Mouse (Mus musculus) liver, embryonic 12.5 days (tissue): Measurements from ENCODE around the gene Gm20479. TPM values are rescaled to one million over a fixed set of nuclear protein-coding genes. Genes with fewer than 3 reads are reported as not detected.

Experiments
- ATAC-seq: fragments of 200-750 bp; cut with Nextera tagmentation; 2 replicates; pipeline ENCODE4 v1.8.0; 2017; ENCODE audit warnings: moderate number of reproducible peaks, mild to moderate bottlenecking, moderate library complexity
- H3K27ac ChIP-seq: fragments of 300-500 bp; sonication (generic); 2 replicates; pipeline ENCODE4 v1.5.1; 2016; ENCODE audit warnings: mild to moderate bottlenecking
- H3K27me3 ChIP-seq: fragments of 300-500 bp; sonication (generic); replicated peaks from 2 replicates; pipeline ENCODE4 v1.6.1; 2016; ENCODE audit warnings: mild to moderate bottlenecking, moderate library complexity
- H3K36me3 ChIP-seq: fragments of 300-500 bp; sonication (generic); 2 replicates; pipeline ENCODE4 v1.6.1; 2016; ENCODE audit warnings: mild to moderate bottlenecking, moderate library complexity
- H3K4me1 ChIP-seq: fragments of 300-500 bp; sonication (generic); 2 replicates; pipeline ENCODE4 v1.6.1; 2016
- H3K4me2 ChIP-seq: fragments of 300-500 bp; sonication (generic); 2 replicates; pipeline ENCODE4 v1.6.1; 2016; ENCODE audit warnings: mild to moderate bottlenecking, moderate library complexity
- H3K4me3 ChIP-seq: fragments of 300-500 bp; sonication (generic); 2 replicates; pipeline ENCODE4 v1.5.1; 2016; ENCODE audit warnings: mild to moderate bottlenecking, moderate library complexity
- H3K9ac ChIP-seq: fragments of 300-500 bp; sonication (generic); 2 replicates; pipeline ENCODE4 v1.6.1; 2016; ENCODE audit warnings: mild to moderate bottlenecking, moderate library complexity
- H3K9me3 ChIP-seq: fragments of 300-500 bp; sonication (generic); replicated peaks from 2 replicates; pipeline ENCODE4 v1.6.1; 2016; ENCODE audit warnings: mild to moderate bottlenecking, moderate library complexity
- whole genome bisulfite sequencing: fragments of 180-500 bp; shearing (Covaris S2); methylation state at CpG from one replicate; pipeline ENCODE4 v1.1.7; 2016; ENCODE audit not compliant: insufficient replicate concordance; 5-methylcytosine and 5-hydroxymethylcytosine counted together
- polyA plus RNA-seq: library from polyadenylated mRNA; unstranded; fragments of >200 nt; fragmentation: Nextera tagmentation; extraction: Ambion mirVana; gene quantifications from 2 replicates; pipeline ENCODE4 v1.2.1, GENCODE M21; 2016

Gene Gm20479
- polyA plus RNA-seq, 1 experiment from 2014 or later, result not detected

DNA sequence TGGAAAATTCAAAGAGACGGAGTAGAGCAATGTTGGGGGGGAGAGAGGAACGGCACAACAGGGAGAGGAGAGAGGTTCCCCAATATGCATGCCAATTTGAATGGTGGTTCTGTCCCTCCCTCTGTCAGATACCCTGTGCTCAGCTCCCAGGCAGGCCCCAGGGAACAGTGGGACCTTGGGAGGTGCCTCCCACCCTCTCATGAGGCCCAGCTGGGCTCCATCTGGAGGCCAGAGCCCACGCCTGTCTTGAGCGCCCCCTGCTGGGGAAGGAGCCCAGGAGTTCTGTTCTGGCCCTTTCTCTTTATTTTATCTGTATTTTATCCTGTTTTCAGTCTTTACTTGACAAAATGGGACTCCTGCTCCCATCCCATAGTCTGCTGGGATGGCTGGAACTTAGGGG, 27.5 kb upstream of the Gm20479 start:
- no peak overlapping the region for H3K4me3 ChIP-seq
- WGBS, result 34% methylated on average over 4 of the region's 4 CpGs
- no peak overlapping the region for H3K4me2 ChIP-seq
- no peak overlapping the region for H3K9ac ChIP-seq
- H3K9me3 ChIP-seq, result no peaks in the 10 kb centered on the region
- peaks cover 20% of the 10 kb centered on the region for H3K4me1 ChIP-seq
- H3K27ac ChIP-seq, result no peak overlapping the region
- H3K27me3 ChIP-seq, result peaks cover 34% of the 10 kb centered on the region
- H3K36me3 ChIP-seq, result no peaks in the 10 kb centered on the region
- peak; percentile 40; the same call in 1 of the 2 replicates for ATAC-seq

DNA sequence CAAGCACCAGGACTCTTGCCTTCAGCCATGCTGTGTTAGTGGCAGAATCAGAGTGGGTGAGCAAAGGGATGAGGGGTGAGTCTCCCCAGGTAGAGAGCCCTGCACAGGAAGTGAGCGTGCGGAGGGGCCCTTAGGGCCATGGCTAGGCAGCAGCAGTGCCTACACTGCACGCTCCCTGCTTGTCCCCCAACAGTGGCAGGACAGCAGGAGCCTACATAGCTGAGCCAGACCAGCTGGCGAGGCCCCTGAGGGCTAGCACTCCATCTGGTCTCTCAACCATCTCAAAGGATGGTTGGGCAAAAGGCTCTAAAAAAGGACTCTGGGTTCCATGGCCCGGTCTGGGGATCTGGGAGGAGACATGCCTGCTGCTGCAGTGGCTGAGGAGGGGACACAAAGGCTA, 26.9 kb upstream of the Gm20479 start:
- Histone ChIP-seq H3K9ac (no peak overlapping the region), H3K27me3 (peaks cover 36% of the 10 kb centered on the region), H3K4me2 (no peak overlapping the region), H3K9me3 (no peaks in the 10 kb centered on the region), H3K4me3 (no peak overlapping the region), H3K4me1 (peaks cover 20% of the 10 kb centered on the region), H3K27ac (peak overlapping the region; percentile 27; the same call in 1 of the 2 replicates), H3K36me3 (no peaks in the 10 kb centered on the region)
- ATAC-seq, result no peak
- 68% methylated on average over 5 of the region's 5 CpGs for WGBS

DNA sequence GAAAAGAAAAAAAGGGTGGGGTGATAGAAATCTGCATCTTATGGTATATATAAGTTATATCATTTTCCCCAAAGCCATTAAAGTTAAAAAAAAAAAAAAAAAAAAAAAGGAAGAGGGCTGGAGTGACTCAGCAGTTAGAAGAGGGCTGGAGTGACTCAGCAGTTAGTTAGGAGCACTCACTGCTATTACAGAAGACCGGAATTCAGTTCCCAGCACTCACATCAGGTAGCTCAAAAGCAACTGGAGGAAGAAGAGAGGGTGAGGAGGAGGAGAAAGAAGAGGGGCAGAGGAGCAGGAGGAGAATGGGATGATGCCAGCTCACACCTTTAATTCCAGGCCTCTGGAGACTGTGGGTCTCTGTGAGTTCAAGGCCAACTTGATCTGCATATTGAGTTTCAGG, 26.0 kb upstream of the Gm20479 start:
- no peaks in the 10 kb centered on the region for H3K9me3 ChIP-seq
- WGBS, result 47% methylated on average over 1 of the region's 1 CpGs
- H3K9ac ChIP-seq, result no peak overlapping the region
- no peak for ATAC-seq
- H3K4me1 ChIP-seq, result peaks cover 20% of the 10 kb centered on the region
- peaks cover 44% of the 10 kb centered on the region for H3K27me3 ChIP-seq
- H3K27ac ChIP-seq, result peak overlapping the region; percentile 27; the same call in 1 of the 2 replicates
- H3K4me2 ChIP-seq, result no peak overlapping the region
- no peaks in the 10 kb centered on the region for H3K36me3 ChIP-seq
- no peak overlapping the region for H3K4me3 ChIP-seq

DNA sequence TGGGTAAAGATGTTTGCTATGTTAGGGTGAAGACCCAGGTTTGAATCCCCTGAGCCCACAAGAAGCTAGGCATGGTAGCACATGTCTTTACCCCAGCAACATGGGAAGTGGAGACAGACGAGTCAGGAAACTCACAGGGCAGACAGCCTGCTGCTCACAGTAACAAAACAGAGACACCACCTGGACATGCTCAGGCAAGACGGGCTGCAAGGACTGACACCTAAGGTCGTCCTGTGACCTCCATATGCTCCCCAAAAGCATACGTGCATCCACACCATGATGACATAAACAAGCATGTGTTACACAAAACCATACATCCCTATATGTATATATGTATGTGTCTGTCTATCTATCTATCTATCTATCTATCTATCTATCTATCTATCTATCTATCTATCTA, 24.3 kb upstream of the Gm20479 start:
- Histone ChIP-seq H3K9me3 (no peaks in the 10 kb centered on the region), H3K4me2 (no peak overlapping the region), H3K27ac (no peak overlapping the region), H3K4me1 (peaks cover 20% of the 10 kb centered on the region), H3K4me3 (no peak overlapping the region), H3K36me3 (no peaks in the 10 kb centered on the region), H3K27me3 (peaks cover 56% of the 10 kb centered on the region), H3K9ac (no peak overlapping the region)
- 59% methylated on average over 4 of the region's 4 CpGs for WGBS
- ATAC-seq, result no peak

DNA sequence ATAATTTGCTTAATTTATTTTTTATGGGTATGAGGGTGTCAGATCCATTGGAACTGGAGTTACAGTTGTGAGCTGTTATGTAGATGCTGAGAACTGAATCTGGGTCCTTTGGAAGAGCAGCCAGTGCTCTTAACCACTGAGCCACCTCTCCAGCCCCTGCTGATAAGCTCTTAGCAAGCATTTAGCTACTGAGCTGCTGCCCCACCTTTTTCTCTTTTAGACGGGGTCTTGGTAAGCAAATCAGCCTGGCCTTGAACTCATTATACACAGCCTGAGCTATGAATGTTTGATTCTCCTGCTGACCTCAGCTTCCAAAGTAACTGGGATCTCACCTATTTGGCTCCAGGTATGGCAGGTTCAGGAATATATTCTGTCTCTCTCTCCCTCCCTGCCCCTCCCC, 23.8 kb upstream of the Gm20479 start:
- H3K4me3 ChIP-seq, result no peak overlapping the region
- no peak overlapping the region for H3K9ac ChIP-seq
- H3K9me3 ChIP-seq, result no peaks in the 10 kb centered on the region
- no peak overlapping the region for H3K4me2 ChIP-seq
- no peak overlapping the region for H3K27ac ChIP-seq
- H3K27me3 ChIP-seq, result peaks cover 61% of the 10 kb centered on the region
- no peaks in the 10 kb centered on the region for H3K36me3 ChIP-seq
- no peak for ATAC-seq
- peaks cover 20% of the 10 kb centered on the region for H3K4me1 ChIP-seq
- 16% methylated on average over 1 of the region's 1 CpGs for WGBS

DNA sequence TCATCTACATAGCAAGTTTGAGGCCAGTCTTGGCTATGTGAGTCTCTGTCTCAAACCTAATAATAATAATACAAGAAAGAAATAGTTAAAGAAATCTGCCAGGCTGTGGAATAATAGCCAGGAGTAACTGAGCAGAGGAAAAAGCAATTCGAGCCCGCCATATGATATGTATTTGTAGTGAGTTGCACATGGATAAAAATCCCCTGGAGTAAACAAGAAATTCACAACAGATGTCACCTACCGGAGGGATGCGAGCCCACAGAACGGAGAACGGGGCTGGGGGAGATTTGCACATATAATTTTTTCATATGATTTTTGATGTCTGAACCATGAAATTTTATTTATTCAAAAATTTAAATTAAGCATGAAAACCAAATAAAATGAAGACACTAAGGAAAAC, 22.6 kb upstream of the Gm20479 start:
- no peak overlapping the region for H3K9ac ChIP-seq
- H3K4me1 ChIP-seq, result peaks cover 20% of the 10 kb centered on the region
- H3K4me2 ChIP-seq, result no peak overlapping the region
- no peak overlapping the region for H3K27ac ChIP-seq
- ATAC-seq, result no peak
- H3K9me3 ChIP-seq, result no peaks in the 10 kb centered on the region
- no peak overlapping the region for H3K4me3 ChIP-seq
- WGBS, result 68% methylated on average over 6 of the region's 6 CpGs
- no peaks in the 10 kb centered on the region for H3K36me3 ChIP-seq
- H3K27me3 ChIP-seq, result peaks cover 62% of the 10 kb centered on the region

DNA sequence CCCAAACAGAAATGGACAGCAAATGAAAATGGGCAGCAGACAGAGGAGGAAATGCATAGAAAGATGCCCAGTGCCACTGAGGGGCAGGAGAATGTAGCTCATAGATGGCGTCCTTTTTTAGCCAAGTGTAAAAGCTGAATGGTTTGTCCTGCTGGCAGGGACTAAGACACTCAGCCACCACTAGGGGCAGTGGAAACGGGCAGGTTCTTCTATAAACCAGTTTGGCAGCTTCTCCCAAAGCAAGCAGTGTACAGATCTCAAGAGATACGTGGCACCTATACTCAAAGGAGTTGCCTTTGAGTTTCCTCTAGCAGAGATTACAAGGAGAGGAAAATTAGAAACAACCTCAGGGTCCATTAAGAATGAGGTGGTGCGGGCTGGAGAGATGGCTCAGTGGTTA, 21.2 kb upstream of the Gm20479 start:
- peaks cover 6% of the 10 kb centered on the region for H3K4me1 ChIP-seq
- H3K4me2 ChIP-seq, result no peak overlapping the region
- no peak overlapping the region for H3K9ac ChIP-seq
- no peak overlapping the region for H3K27ac ChIP-seq
- no peaks in the 10 kb centered on the region for H3K9me3 ChIP-seq
- 19% methylated on average over 4 of the region's 4 CpGs for WGBS
- H3K4me3 ChIP-seq, result no peak overlapping the region
- no peaks in the 10 kb centered on the region for H3K36me3 ChIP-seq
- peaks cover 76% of the 10 kb centered on the region for H3K27me3 ChIP-seq
- ATAC-seq, result no peak

DNA sequence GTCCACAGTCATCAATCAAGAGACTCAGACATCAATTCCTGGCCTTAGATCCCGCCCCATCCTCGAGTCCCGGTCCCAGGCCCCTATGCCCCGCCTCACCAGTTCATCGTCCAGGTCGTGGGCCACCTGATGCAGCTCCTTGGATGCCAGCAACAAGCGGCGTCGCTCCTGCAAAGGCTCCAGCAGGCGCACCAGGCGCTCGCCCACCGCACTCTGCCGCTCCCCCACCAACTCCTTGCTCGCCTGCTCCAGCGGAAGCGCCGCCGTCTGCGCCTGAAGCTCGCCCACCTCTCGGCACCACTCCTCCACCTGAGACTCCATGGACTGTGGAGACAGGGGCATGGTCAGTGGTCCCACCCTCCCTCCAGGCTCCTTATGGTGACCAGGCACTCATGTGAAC, 18.1 kb upstream of the Gm20479 start:
- Histone ChIP-seq H3K4me3 (no peak overlapping the region), H3K27me3 (peaks cover 96% of the 10 kb centered on the region), H3K4me2 (no peak overlapping the region), H3K9me3 (0 out of 2 replicates have a peak, but pooled peaks cover 1% of the 10 kb centered on the region), H3K36me3 (no peaks in the 10 kb centered on the region), H3K27ac (no peak overlapping the region), H3K9ac (no peak overlapping the region), H3K4me1 (no peaks in the 10 kb centered on the region)
- 6% methylated on average over 22 of the region's 22 CpGs for WGBS
- no peak for ATAC-seq

DNA sequence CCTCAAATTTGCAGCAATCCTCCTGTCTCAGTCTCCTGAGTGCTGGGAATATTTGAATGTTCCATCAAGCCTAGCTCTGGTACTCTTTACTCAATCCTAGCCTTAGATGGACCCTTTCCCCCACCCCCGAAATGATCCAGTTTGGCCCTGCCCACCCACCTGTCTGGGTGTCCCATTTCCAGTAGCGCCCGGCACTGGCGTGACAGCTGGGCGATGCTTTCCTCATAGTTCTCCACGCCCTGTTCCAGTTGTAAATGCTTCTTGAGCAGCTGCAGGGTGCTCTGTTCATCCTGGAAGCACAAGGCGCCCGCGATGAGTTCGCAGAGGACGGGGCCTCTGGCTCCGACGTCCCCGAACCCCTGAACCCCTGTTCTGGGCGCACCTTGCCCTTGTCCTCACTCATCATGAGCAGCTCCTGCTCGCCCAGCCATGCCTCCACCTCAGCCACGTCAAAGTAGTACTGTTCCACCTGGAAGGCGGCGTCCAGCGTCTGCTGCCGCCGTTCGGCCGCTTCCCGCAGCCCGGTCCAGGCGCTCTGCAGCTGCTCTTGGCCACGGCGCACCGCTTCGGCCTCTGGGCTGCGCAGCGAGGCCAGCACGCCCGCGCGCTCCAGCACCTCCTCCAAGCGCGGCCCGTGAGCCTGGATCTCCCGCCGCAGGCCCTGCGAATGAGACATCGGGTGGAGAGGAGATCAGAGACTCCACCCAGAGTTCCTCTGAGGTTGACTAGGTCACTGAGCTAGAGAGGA, 14.7 kb upstream of the Gm20479 start:
- Histone ChIP-seq H3K4me2 (no peak overlapping the region), H3K9ac (no peak overlapping the region), H3K27ac (no peak overlapping the region), H3K4me1 (peaks cover 6% of the 10 kb centered on the region), H3K9me3 (peaks cover 8% of the 10 kb centered on the region; the same call in 1 of the 2 replicates), H3K36me3 (no peaks in the 10 kb centered on the region), H3K4me3 (no peak overlapping the region), H3K27me3 (peaks cover 98% of the 10 kb centered on the region)
- ATAC-seq, result no peak
- 10% methylated on average over 44 of the region's 44 CpGs for WGBS

DNA sequence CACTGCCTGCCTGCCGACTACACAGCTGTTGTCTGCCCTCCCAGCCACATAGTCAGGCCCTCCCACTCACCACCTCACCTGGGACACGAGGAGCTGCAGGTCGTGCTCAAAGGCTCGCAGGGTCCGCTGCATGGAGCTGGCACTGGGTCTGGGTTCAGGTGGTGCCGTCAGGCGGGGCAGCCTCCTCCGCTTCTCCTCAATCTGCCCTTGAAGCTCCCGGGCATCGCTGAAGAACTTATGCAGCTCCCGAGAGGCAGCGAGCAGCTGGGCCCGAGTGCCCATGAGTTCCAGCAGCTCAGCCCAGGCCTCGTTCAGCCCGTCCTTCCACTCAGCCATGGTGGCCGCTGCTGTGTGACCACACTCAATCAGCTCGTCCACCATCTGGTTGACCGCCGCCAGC, 11.9 kb upstream of the Gm20479 start:
- H3K4me2 ChIP-seq, result no peak overlapping the region
- ATAC-seq, result no peak
- H3K36me3 ChIP-seq, result no peaks in the 10 kb centered on the region
- no peak overlapping the region for H3K4me3 ChIP-seq
- no peak overlapping the region for H3K9ac ChIP-seq
- H3K27ac ChIP-seq, result no peak overlapping the region
- H3K27me3 ChIP-seq, result peaks cover 100% of the 10 kb centered on the region
- H3K4me1 ChIP-seq, result peaks cover 10% of the 10 kb centered on the region
- H3K9me3 ChIP-seq, result peaks cover 8% of the 10 kb centered on the region; the same call in 1 of the 2 replicates
- WGBS, result 74% methylated on average over 19 of the region's 19 CpGs

DNA sequence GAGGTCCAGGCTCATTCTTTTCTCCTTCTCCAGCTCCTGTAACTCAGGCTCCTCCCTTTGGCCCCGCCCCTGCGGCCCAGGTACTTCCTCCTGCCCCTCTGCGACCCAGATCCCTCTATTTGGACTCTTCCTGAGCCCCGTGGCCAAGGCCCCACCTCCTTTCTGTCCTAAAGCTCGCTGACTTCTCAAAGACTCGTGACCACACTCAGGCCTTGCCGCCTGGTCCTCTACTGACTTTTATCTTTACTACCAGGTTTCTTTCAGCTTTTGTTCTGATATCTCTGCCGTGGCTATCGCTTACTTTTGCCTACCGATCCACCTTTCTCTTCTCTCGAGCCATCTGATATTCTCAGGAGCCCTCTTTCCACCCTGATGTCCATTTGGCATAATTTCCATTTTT, 10.8 kb upstream of the Gm20479 start:
- WGBS, result 6% methylated on average over 11 of the region's 11 CpGs
- 0 out of 2 replicates have a peak, but pooled peaks have one; percentile 19 for ATAC-seq
- Histone ChIP-seq H3K4me1 (peaks cover 14% of the 10 kb centered on the region), H3K27ac (no peak overlapping the region), H3K4me3 (no peak overlapping the region), H3K9ac (no peak overlapping the region), H3K4me2 (peak overlapping the region; percentile 20; the same call in 1 of the 2 replicates), H3K9me3 (peaks cover 8% of the 10 kb centered on the region; the same call in 1 of the 2 replicates), H3K27me3 (peaks cover 100% of the 10 kb centered on the region), H3K36me3 (no peaks in the 10 kb centered on the region)

DNA sequence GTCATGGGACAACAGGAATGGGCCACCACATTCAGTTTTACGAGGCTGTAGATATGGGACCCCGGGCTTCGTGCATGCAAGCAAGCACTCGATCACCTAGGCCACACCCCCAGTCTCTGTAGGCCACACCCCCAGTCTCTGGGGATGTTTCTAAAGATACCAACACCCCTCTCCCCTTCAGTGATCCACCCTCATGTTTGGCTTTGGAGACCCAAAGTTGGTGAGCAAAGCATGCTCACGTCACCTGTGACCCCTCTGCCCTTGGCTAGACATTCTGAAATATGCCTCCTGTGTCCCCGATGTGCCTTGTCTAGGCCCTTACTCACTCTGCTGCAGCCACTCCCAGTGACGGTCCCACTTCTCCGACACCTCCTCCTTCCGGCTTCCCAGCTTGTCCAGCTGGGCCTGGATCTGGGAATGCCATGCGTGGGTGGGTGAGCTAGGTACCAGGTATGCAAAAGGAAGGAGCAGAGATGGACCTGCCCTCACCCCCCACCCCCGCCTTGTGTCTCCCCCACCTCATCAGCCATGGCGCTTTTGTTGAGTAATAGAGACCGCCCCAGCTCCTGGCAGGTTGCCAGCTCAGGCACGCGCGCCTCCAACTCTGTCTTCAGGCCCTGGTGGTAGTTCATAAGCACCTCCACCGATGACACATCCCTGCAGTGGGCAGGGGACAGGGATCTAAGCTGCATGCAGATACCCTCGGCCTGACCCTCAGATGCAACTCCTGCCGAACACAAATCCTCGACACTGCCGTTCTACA, 9.0 kb upstream of the Gm20479 start:
- no peak for ATAC-seq
- Histone ChIP-seq H3K9me3 (peaks cover 8% of the 10 kb centered on the region; the same call in 1 of the 2 replicates), H3K4me3 (no peak overlapping the region), H3K9ac (no peak overlapping the region), H3K27me3 (peaks cover 95% of the 10 kb centered on the region), H3K4me2 (no peak overlapping the region), H3K4me1 (peaks cover 22% of the 10 kb centered on the region), H3K27ac (no peak overlapping the region), H3K36me3 (no peaks in the 10 kb centered on the region)
- WGBS, result 42% methylated on average over 21 of the region's 21 CpGs
